Mouse (Mus musculus) lung, embryonic 15.5 days (tissue): ENCODE results near the gene Cyp17a1. TPM values are rescaled to one million over a fixed set of nuclear protein-coding genes. Genes with fewer than 3 reads are reported as not detected.

Experiments used
- ATAC-seq: fragments of 200-750 bp; cut with Nextera tagmentation; 2 replicates; pipeline ENCODE4 v1.8.0; 2017; ENCODE audit warnings: moderate number of reproducible peaks, borderline replicate concordance; ENCODE audit not compliant: low FRiP score, low TSS enrichment; ENCODE audit errors: extremely low read depth
- H3K27ac ChIP-seq: fragments of 300-500 bp; sonication (generic); 2 replicates; pipeline ENCODE4 v1.5.1; 2015; ENCODE audit warnings: moderate library complexity, mild to moderate bottlenecking, inconsistent platforms
- H3K27me3 ChIP-seq: fragments of 300-500 bp; sonication (generic); 2 replicates; pipeline ENCODE4 v1.6.1; 2015; ENCODE audit warnings: inconsistent platforms
- H3K36me3 ChIP-seq: fragments of 300-500 bp; sonication (generic); 2 replicates; pipeline ENCODE4 v1.6.1; 2015; ENCODE audit warnings: inconsistent platforms
- H3K4me1 ChIP-seq: fragments of 300-500 bp; sonication (generic); 2 replicates; pipeline ENCODE4 v1.6.1; 2015; ENCODE audit warnings: inconsistent platforms
- H3K4me2 ChIP-seq: fragments of 300-500 bp; sonication (generic); 2 replicates; pipeline ENCODE4 v1.6.1; 2015; ENCODE audit warnings: inconsistent platforms, mild to moderate bottlenecking, moderate library complexity
- H3K4me3 ChIP-seq: fragments of 300-500 bp; sonication (generic); 2 replicates; pipeline ENCODE4 v1.5.1; 2015; ENCODE audit warnings: mild to moderate bottlenecking, inconsistent platforms
- H3K9ac ChIP-seq: fragments of 300-500 bp; sonication (generic); 2 replicates; pipeline ENCODE4 v1.6.1; 2015; ENCODE audit warnings: inconsistent platforms
- H3K9me3 ChIP-seq: fragments of 300-500 bp; sonication (generic); 2 replicates; pipeline ENCODE4 v1.6.1; 2016; ENCODE audit warnings: inconsistent platforms
- WGBS: fragments of 180-500 bp; shearing (Covaris S2); methylation state at CpG from one replicate; pipeline ENCODE4 v1.1.7; 2015; 5-methylcytosine and 5-hydroxymethylcytosine counted together
- polyA plus RNA-seq: library from polyadenylated mRNA; unstranded; fragments of >200 nt; fragmentation: Nextera tagmentation; extraction: Ambion mirVana; gene quantifications from 2 replicates; pipeline ENCODE4 v1.2.1, GENCODE M21; 2015

Gene Cyp17a1
- polyA plus RNA-seq, 1 experiment from 2014 or later, result not detected

DNA sequence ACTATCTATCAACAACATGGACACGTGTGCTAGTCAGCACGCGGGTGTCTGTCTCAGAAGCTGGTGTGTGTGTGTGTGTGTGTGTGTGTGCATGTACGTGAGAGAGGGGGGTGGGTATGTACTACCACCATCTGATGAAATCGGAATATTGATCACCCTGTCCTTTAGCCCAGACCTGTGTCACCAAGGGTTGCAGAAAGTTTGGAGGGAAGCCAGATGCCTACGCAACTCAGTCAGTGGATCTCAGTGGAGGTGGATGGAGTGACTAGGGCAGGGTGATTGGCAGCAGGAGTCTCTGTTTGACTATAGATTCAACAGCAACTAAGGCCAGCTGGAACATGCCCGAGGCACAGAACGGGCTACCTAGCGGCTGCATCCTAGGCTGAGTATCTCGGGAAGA lies 4.7 kb downstream of the Cyp17a1 start:
- Histone ChIP-seq H3K4me1 (no peaks in the 10 kb centered on the region), H3K9me3 (no peaks in the 10 kb centered on the region), H3K4me3 (no peak overlapping the region), H3K27ac (no peak overlapping the region), H3K4me2 (no peak overlapping the region), H3K27me3 (0 out of 2 replicates have a peak, but pooled peaks cover 3% of the 10 kb centered on the region), H3K9ac (no peak overlapping the region), H3K36me3 (no peaks in the 10 kb centered on the region)
- WGBS, result 79% methylated on average over 10 of the region's 10 CpGs
- no peak for ATAC-seq

DNA sequence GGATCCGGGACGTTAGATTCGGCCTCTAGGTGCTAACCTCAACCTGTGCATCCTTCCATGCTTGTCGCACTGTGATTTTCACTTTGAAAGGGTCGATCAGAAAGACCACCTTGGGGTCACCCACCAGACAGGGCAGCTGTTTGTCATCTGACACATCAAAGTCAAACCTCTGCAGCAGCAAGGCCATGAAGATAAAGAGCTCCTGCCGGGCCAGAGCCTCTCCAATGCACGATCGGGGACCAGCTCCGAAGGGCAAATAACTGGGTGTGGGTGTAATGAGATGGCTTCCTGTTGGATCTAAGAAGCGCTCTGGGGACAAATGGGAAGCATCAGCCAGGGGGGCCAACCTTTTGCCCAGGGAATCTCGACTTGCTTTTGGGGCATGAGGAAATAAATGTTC lies 5.7 kb downstream of the Cyp17a1 start:
- Histone ChIP-seq H3K4me1 (no peaks in the 10 kb centered on the region), H3K36me3 (no peaks in the 10 kb centered on the region), H3K4me2 (no peak overlapping the region), H3K27me3 (0 out of 2 replicates have a peak, but pooled peaks cover 3% of the 10 kb centered on the region), H3K27ac (no peak overlapping the region), H3K9me3 (no peaks in the 10 kb centered on the region), H3K4me3 (no peak overlapping the region), H3K9ac (no peak overlapping the region)
- no peak for ATAC-seq
- WGBS, result 37% methylated on average over 11 of the region's 11 CpGs

DNA sequence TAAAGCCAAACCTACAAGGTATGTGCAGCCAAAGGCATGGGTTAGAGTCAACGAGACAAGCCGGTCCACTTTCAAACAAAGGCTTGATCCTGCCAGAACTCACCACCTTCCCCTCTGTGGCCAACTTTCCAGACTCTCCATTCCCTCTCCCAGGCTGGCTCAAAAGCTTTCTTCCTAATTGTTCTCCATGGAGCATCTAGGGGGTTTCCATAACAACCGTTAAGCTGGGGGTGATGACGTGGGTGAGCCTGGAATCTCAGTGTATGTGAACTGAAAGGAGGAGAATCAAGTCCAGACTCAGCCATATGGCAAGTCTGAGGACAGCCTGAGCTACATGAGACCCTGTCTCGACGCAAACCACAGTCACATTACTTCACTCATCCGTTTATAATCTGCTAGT lies 7.5 kb downstream of the Cyp17a1 start:
- ATAC-seq, result no peak
- Histone ChIP-seq H3K27me3 (0 out of 2 replicates have a peak, but pooled peaks cover 3% of the 10 kb centered on the region), H3K27ac (no peak overlapping the region), H3K4me2 (no peak overlapping the region), H3K4me1 (no peaks in the 10 kb centered on the region), H3K36me3 (no peaks in the 10 kb centered on the region), H3K9me3 (no peaks in the 10 kb centered on the region), H3K4me3 (no peak overlapping the region), H3K9ac (no peak overlapping the region)
- 70% methylated on average over 7 of the region's 7 CpGs for WGBS

DNA sequence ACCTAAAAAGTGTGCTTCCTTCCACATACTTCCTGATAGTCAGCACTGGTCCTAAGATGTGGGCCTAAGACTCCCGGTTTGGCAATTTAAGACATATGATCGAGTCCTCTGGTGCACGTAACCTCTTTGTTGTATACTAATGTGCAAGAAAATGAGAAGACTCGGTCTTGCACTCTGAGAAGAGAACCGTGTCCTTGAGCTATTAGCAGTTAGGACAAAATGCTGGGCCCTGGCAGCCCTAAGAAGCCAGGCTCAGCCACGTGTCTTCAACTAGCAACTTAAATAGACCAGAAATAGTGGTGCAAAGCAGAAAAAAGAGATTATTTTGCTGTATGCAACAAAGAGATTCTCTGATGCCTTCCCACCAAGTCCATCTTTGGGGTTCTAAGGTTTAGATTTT lies 10.2 kb downstream of the Cyp17a1 start:
- no peaks in the 10 kb centered on the region for H3K4me1 ChIP-seq
- no peaks in the 10 kb centered on the region for H3K9me3 ChIP-seq
- WGBS, result 70% methylated on average over 6 of the region's 6 CpGs
- no peak overlapping the region for H3K4me3 ChIP-seq
- no peaks in the 10 kb centered on the region for H3K27me3 ChIP-seq
- no peaks in the 10 kb centered on the region for H3K36me3 ChIP-seq
- no peak overlapping the region for H3K27ac ChIP-seq
- no peak overlapping the region for H3K4me2 ChIP-seq
- no peak overlapping the region for H3K9ac ChIP-seq
- ATAC-seq, result no peak

DNA sequence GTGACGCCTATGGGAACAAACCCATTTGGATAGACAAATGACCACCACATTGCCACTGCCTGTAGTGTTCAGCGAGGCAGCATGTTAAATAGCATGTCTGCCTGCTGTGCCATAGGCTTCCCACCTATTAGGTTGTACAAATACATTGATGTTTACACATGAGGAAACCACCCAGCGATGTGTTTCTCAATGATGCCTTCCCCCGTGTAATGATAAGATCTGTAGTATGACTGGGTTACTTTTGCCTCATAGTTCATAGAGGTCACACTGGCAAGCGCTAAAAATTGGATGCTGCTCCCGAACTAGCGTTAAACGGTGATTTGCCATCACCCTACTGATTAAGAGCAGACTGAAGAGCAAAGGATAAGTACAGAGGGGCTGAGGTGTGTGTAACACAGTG lies 10.8 kb downstream of the Cyp17a1 start:
- WGBS, result 59% methylated on average over 8 of the region's 8 CpGs
- Histone ChIP-seq H3K9ac (no peak overlapping the region), H3K27ac (no peak overlapping the region), H3K9me3 (no peaks in the 10 kb centered on the region), H3K27me3 (no peaks in the 10 kb centered on the region), H3K4me2 (no peak overlapping the region), H3K36me3 (no peaks in the 10 kb centered on the region), H3K4me1 (no peaks in the 10 kb centered on the region), H3K4me3 (no peak overlapping the region)
- ATAC-seq, result no peak

DNA sequence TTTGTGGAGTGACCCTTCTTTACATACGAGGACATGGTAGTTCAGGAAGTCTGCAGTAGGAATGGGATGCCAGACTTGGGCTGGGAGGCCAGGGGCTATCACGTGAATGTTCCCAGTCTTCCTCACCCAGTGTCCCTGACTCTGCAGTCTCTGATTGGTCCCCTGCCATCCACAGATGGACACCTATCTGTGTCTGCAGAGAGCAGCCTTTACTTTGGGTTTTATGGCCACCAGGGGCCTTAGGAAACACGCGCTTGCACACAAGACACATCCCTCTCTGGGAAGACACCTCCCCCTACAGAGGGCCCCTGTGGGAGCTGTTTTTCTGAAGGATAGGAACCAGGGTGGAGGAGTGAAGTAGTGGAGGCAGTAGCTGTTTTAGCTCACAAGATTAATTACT lies 11.5 kb downstream of the Cyp17a1 start:
- Histone ChIP-seq H3K36me3 (0 out of 2 replicates have a peak, but pooled peaks cover 6% of the 10 kb centered on the region), H3K27ac (no peak overlapping the region), H3K4me1 (no peaks in the 10 kb centered on the region), H3K9ac (no peak overlapping the region), H3K4me3 (no peak overlapping the region), H3K4me2 (no peak overlapping the region), H3K27me3 (no peaks in the 10 kb centered on the region), H3K9me3 (no peaks in the 10 kb centered on the region)
- ATAC-seq, result no peak
- 56% methylated on average over 4 of the region's 4 CpGs for WGBS

DNA sequence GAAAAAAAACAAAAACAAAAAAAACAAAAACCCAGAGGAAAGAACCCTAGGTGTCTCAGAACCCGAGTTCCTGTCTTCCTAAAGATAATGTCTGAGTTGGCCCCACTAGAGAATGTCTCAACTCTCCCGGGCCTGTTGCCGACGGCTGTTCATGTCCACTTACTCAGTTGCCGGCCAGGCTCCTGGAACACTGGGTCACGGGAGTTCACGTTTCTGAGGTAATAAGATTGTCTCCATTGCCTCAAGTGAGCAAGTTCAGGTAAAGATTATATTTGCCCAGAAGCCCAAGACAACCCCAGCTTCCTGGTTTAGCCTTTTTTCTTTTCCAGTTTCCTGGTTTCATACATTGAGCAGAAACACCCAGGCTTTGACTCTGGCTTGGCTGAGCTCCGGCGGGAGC lies 14.1 kb downstream of the Cyp17a1 start:
- peaks cover 31% of the 10 kb centered on the region for H3K36me3 ChIP-seq
- H3K4me2 ChIP-seq, result no peak overlapping the region
- H3K9me3 ChIP-seq, result no peaks in the 10 kb centered on the region
- no peaks in the 10 kb centered on the region for H3K27me3 ChIP-seq
- WGBS, result 68% methylated on average over 9 of the region's 9 CpGs
- no peak overlapping the region for H3K27ac ChIP-seq
- H3K4me1 ChIP-seq, result no peaks in the 10 kb centered on the region
- H3K9ac ChIP-seq, result no peak overlapping the region
- H3K4me3 ChIP-seq, result no peak overlapping the region
- ATAC-seq, result no peak

DNA sequence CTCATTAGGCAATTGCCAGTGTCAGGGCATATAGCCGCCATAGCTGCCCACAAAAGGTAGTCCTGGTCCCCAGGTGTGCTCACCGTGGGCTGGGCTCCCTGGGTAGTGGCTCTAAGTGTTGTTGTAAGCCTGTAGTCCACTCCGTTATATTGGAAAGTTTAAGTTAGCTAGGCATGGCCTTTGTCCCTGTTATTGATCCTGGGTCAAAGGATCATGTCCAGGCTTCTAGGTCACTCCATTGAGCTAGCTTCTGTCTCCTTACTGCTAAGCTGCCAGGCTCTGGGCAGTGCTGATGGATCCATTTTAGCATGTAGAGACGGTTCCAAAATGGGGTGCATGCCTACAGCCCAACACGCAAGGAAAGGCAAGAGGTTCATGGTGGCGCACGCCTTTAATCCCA lies 14.6 kb downstream of the Cyp17a1 start:
- no peak overlapping the region for H3K9ac ChIP-seq
- no peaks in the 10 kb centered on the region for H3K9me3 ChIP-seq
- H3K4me3 ChIP-seq, result no peak overlapping the region
- peaks cover 36% of the 10 kb centered on the region for H3K36me3 ChIP-seq
- H3K4me1 ChIP-seq, result no peaks in the 10 kb centered on the region
- no peak overlapping the region for H3K27ac ChIP-seq
- ATAC-seq, result no peak
- H3K27me3 ChIP-seq, result no peaks in the 10 kb centered on the region
- 95% methylated on average over 7 of the region's 7 CpGs for WGBS
- H3K4me2 ChIP-seq, result no peak overlapping the region

DNA sequence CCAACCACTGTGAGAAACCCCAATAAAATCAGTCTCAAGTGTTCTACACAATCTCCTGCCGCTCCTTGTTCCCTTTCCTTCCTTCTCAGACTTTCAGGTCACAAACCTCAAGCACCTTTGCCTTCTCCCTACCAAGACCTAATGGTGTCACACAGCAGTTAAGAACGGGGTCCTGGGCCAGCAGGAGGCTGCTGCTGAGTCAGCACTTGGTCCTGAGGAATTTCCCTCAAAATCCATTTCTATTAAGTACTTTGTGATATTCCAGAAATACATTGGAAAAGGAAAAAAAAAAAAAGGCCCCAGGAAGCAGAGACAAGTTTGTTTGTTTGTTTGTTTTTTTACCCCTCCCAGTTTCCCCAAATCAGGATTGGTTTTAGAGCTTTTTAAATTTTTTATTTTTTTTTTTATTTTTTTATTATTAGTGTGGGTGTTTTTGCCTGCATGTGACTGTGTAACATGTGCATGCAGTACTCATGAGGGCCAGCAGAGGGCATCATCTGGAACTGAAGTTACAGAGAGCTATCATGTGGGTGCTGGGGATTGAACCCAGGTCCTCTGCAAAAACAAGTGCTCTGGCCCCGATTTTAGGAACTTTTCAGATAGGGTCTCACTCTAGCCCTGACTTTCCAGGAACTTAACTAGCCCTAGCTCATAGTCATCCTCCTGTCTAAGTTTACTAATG lies 15.5 kb downstream of the Cyp17a1 start:
- no peak overlapping the region for H3K4me3 ChIP-seq
- ATAC-seq, result no peak
- no peaks in the 10 kb centered on the region for H3K4me1 ChIP-seq
- WGBS, result 88% methylated on average over 3 of the region's 3 CpGs
- H3K36me3 ChIP-seq, result peaks cover 43% of the 10 kb centered on the region
- H3K27ac ChIP-seq, result no peak overlapping the region
- H3K9me3 ChIP-seq, result no peaks in the 10 kb centered on the region
- no peak overlapping the region for H3K9ac ChIP-seq
- H3K4me2 ChIP-seq, result no peak overlapping the region
- no peaks in the 10 kb centered on the region for H3K27me3 ChIP-seq

DNA sequence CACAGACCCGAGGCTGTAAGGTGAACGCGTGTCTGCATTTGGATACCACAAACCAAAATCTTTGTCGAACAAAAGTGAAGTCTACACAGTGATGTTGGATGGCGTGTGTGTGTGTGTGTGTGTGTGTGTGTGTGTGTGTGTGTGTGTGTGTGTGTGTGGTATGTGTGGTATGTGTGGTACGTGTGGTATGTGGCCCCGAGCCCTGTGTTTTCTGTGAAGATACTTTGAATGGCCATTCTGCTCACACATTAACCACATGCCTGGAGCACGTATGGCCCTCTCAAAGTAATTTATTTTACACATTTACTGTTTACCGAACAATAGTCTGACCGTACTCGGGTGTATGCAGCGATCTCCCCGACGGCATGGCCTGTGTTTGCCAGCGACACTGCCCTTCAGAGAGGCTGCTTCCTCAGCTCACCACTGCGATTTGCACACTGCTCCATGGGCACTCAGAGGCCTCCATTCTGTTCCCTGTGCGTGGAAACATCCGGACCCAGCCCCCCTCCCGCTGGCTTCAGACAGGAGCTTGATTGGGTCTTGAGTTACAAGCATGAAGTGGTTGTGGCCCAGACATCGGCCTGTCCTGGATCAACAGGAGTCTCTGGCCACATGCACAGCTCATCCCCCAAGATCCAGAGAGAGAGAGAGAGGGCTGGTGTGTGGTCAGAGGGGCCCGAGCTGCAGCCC lies 16.7 kb downstream of the Cyp17a1 start:
- Histone ChIP-seq H3K9me3 (no peaks in the 10 kb centered on the region), H3K4me3 (no peak overlapping the region), H3K4me2 (no peak overlapping the region), H3K27ac (no peak overlapping the region), H3K4me1 (no peaks in the 10 kb centered on the region), H3K9ac (no peak overlapping the region), H3K27me3 (no peaks in the 10 kb centered on the region), H3K36me3 (peaks cover 49% of the 10 kb centered on the region)
- ATAC-seq, result no peak
- WGBS, result 83% methylated on average over 21 of the region's 21 CpGs

DNA sequence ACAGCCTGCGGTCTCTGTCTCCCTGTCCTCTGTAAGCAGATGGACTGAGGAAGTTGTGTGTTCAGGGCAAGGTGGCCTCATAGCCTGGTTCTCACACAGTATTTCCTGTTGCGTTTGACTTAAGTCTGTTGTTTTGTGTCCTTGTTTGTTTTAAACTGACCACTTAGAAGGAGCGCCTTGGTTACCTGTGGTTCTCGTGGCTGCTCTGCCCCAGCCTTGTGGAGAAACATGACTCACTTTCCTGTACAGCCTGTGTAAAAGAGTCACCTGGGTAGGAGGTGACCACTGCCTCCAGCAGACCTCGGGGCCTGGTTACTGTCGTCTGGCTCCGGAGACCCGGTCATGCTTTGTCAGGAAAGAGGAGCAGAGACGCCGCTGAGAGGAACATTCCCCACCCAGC lies 17.3 kb downstream of the Cyp17a1 start:
- Histone ChIP-seq H3K4me2 (no peak overlapping the region), H3K27me3 (no peaks in the 10 kb centered on the region), H3K9ac (no peak overlapping the region), H3K27ac (no peak overlapping the region), H3K36me3 (peaks cover 49% of the 10 kb centered on the region), H3K4me1 (no peaks in the 10 kb centered on the region), H3K9me3 (no peaks in the 10 kb centered on the region), H3K4me3 (no peak overlapping the region)
- ATAC-seq, result no peak
- 88% methylated on average over 10 of the region's 10 CpGs for WGBS

DNA sequence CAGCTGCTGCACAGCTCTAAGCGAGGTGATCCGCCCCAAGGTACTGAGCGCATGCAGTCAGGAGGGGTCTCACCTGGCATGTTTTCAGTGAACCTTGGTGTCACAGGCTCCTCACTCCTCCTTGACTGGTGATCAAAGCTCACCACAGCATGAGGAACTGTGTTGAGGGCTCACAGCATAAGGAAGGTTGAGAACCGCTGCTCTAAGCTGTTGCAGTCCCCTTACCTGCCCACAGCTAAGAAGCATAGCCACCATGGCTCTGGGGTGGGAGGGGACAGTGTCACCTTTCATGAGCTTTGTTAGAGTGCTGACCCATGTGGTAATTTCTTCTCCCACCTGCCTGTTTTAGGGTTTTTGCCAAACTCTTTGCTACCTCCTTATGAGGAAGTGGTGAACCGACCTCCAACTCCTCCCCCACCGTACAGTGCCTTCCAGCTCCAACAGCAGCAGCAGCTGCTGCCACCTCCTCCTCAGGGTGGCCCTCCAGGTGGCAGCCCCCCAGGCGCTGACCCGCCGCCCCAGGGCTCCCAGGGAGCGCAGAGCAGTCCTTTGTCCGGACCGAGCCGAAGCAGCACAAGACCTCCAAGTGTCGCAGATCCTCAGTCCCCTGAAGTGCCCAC lies 19.2 kb downstream of the Cyp17a1 start:
- ATAC-seq, result peak; percentile 39; the same call in 1 of the 2 replicates
- H3K9me3 ChIP-seq, result no peaks in the 10 kb centered on the region
- H3K4me2 ChIP-seq, result no peak overlapping the region
- no peak overlapping the region for H3K27ac ChIP-seq
- 91% methylated on average over 14 of the region's 14 CpGs for WGBS
- H3K27me3 ChIP-seq, result no peaks in the 10 kb centered on the region
- H3K4me1 ChIP-seq, result no peaks in the 10 kb centered on the region
- H3K36me3 ChIP-seq, result peaks cover 49% of the 10 kb centered on the region
- no peak overlapping the region for H3K4me3 ChIP-seq
- H3K9ac ChIP-seq, result no peak overlapping the region
